Mouse (Mus musculus) liver, adult 2 months (tissue): Measurements from ENCODE around the gene Nrm.

Source experiments
- CTCF ChIP-seq: fragments of 200-500 bp; IDR thresholded peaks from 2 replicates; pipeline ENCODE4 v1.5.1; 2011; ENCODE audit warnings: low read depth, low read length, control low read depth
- POLR2A ChIP-seq: fragments of 200-500 bp; IDR thresholded peaks from 2 replicates; pipeline ENCODE4 v1.6.1; 2011; ENCODE audit warnings: low read length, control low read depth; ENCODE audit not compliant: insufficient read depth; ENCODE audit errors: extremely low read depth

GRCm38 (mm10) chr17:35837487-35837886, 23.6 kb upstream of the Nrm start:
- TF ChIP-seq CTCF (no peak), POLR2A (no peak)
